Mouse (Mus musculus) monocyte, adult 2 months (primary cell): ENCODE data around the gene Cnih1.
"Not testable (repeated sequence)": the region's sequence is repeated elsewhere in the genome, so short reads cannot be mapped to it uniquely, and the experiment has no call there.

Source experiments
- DNase-seq, 2 experiments: peaks; one replicate each; pipeline ENCODE4 v3.0.0; 2022; ENCODE audit warnings: low spot score in 2 of 2, low read depth in 1 of 2

Cnih1 gene

DNA sequence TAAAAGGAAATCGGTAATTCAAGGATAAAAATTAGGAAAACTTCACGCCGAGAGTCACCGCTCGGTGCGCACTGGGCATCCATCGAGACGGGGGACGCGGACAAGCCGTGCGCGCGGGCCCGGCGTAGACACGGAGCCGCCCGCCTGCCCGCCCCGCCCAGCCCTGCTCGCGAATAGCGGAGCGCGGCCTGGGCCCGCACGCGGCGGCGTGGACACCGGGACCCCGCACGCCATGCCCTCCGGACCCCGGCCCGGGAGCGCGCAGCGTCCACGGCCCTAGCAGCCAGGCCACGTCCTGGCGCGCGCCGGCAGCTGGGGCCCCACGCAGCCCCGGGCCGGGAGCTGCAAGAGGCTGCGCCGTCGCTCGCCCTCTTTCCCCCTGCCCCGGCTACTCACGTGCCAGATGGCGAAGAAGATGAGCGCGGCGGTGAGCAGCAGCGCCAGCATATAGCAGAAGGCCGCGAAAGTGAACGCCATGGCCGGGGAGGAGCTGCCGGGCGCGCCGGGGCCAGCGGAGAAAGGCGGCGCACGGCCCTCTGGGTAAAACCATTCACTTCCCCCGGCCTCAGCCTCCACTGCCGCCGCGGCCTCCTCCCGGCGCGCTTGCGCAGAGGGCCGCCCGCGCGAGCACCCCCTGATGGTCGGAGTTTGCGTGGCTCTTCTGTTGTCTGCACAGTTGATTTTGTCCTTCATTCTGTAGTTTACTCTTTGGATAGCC, at the start of gene Cnih1:
TSS of gene Cnih1 (minus strand) at position 625 of the 718 bp plus-strand sequence.
- peak; percentile 64 to 82 for DNase-seq

GRCm38 (mm10) chr14:46832354-46833272, 44.4 kb upstream of the Cnih1 start:
- no peak for DNase-seq

- peak; percentile 87 to 89 for DNase-seq
These were observed 43.7 kb upstream of the Cnih1 start, which contains the start of gene Cgrrf1 for GRCm38 (mm10) chr14:46831837-46832333. Gene Cgrrf1 (plus strand): TSS chr14:46832125.

GRCm38 (mm10) chr14:46831295-46831694, 43.1 kb upstream of the Cnih1 start:
- DNase-seq = no peak

DNA sequence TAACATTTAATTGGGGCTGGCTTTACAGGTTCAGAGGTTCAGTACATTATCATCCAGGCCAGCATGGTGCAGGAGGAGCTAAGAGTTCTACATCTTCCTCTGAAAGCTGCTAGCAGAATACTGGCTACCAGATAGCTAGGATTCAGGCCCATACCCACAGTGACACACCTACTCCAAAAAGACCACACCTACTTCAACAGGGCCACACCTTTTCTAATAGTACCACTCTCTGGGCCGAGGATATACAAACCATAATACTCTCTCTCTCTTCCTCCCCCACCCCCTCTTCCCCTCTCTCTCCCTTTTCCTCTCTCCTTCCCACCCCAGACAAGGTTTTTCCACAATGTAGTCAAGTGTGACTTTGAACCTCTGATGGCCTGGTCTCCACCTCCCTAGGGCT, 39.2 kb upstream of the Cnih1 start:
- DNase-seq = no peak

DNA sequence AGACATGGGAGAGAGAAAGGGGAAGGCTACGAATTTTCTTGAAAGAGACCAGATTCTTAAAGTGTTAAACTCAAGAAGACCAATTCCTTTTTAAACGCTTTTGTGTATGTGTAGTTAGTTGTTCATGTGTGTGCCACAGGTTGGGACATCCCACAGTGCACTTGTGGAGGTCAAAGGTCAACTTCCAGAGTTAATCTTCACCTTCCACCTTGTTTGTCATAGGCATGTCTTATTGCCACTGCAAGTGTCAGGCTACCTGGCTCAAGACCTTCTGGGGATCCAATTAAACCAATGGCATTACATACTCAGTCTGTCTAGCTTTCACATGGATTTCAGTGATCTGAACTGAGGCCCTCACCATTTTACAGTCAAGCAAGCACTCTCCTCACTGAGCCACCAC, 35.8 kb upstream of the Cnih1 start:
- no peak for DNase-seq

DNA sequence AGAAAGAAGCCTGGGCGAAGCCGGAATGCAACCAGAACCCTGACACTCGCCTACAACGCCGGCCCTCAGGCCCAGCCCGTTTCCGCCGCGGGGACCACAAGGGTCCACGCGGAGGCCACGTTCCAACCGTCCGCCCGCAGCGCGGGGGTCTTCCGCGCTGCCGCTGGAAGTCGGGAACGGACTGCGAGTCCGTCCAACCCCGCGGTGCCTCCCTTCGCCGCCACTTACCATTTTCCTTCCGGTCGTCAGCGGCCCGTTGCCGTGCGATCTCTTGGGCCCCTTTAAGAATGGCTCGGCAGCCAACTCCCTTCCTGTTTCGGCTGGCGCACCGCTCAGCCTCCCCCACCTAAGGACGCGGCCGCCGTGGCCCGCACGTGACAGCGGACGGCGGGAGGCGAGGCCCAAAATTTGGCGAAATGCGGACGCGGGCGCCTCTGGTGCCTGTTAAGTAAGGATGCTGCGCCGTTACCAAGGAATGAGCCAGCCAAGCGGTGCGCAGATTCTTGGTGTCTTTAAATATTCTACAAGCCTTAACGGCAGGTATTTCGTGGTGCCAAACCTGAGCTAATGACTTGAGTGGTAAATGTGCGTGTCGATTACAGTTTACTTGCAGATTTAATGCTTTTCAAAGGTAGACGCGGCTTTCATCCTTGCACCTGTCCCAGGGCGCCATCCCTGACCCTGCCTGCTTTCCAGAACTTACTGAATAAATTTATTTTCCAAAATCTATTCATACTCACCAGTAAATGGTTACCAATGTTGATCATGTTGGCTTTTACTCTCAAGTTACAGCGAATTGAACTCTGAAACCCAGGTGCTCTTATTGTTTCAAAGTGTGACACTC, 33.9 kb upstream of the Cnih1 start, which contains the start of gene Gmfb:
TSS of gene Gmfb (minus strand) at position 370 of the 844 bp plus-strand sequence.
- peak; percentile 85 to 94 for DNase-seq

- peak in 1 of 2 experiments; percentile 8 for DNase-seq
These were observed 33.2 kb upstream of the Cnih1 start for GRCm38 (mm10) chr14:46821271-46821872.

DNA sequence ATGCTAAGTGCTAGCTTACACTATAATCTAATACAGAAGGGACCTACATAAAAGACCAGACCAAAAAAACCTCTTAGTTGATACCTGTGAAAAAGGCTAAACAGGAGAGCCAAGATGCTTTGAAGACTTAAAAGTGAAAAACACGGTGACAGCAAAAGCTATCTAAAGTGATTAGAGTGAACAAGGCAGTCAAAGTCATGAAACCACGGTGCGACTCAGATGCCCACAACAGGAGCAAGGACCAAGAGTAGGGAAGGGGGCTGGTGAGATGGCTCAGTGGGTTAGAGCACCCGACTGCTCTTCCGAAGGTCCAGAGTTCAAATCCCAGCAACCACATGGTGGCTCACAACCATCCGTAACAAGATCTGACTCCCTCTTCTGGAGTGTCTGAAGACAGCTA, 31.8 kb upstream of the Cnih1 start:
- not testable (repeated sequence) for DNase-seq

DNA sequence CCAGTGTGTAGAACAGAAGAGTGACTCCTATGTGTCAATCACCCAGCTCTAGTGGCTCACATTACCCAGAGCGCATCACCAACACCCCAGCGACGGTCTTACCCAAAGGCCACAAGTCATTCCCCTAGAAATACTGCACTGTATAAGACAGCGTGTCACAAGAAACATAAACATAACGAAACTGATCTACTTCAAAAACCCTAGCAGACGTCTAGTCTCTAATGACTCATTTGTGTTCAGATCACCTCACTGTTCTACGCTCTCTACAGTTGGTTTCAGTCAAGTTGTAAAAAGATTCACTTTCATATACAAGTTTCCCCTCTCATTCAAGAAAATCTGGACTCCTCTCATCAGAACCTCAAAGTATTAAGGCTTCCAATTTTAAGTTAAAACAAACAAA, 30.5 kb upstream of the Cnih1 start:
- DNase-seq = no peak

- no peak for DNase-seq
These were observed 28.9 kb upstream of the Cnih1 start for GRCm38 (mm10) chr14:46816916-46817622.

- no peak for DNase-seq
These were observed 27.4 kb upstream of the Cnih1 start for GRCm38 (mm10) chr14:46815640-46816039.

- DNase-seq = no peak
These were observed 19.7 kb upstream of the Cnih1 start for GRCm38 (mm10) chr14:46807927-46808326.

- no peak for DNase-seq
These were observed 18.0 kb upstream of the Cnih1 start for GRCm38 (mm10) chr14:46806186-46806585.

DNA sequence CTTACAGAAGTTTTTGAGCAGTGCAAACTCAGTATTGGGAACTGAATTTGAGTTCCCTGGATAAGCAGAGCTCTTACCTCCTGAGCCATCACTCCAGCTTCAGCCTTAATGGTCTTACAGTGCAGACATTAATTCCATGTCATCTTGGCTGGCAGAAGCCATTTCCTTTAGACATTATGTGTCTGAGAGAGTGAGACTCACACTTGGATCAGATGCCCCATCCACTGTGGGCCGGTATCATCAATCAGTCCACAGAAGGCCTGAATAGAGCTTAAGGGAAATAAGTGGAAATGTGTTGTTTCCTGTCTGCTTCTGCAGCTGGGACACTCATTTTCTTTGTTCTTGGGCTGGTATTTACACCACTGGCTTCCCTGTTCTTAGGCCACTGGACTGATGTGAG, 15.6 kb upstream of the Cnih1 start:
- no peak for DNase-seq

DNA sequence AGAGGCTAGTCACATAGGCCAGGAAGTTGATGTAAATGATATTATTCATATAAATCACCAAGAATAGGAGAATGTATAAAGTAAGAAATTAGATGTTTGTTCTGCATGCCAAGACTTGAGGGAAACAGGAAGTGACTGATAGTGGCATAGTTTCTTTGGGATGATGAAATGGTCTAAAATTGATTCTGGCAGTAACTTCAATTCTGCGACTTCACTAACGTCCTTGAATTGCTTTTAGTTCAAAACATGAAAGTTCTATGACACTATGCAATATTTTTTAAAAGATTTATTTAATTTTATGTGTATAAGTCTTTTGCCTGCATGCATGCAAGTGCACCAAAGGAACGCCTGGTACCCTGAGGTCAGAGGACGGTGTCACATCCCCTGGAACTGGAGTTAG, 15.0 kb upstream of the Cnih1 start:
- no peak for DNase-seq

DNA sequence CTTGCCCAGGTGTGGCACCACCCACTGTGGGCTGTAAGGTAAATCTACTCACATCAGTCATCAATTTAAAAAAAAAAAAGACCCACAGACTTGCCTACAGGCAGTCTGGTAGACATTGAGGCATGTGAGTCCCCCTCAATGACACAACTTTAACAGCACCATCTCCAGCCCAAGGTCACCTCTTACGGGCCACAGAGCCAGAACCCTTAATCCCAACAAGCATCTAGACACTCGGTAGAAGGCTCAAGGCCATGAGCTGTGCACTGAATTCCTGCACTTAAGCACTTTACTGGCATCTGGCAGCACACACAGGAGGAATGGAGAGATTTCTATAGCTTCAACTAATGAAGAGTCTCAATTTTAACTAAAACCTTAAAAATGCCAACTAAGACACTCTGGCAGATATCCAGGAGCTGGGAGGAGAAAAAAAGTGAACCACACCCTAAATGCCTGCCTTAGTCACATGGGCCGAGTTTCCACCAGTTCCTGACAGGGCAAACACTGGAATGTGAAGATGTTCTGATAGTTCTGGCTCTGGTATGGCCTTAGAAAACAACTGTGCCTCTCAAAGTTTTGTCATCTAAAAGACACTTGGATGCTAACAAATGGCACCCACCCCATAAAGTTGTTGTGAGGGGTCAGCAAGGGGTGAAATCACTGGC, 12.6 kb upstream of the Cnih1 start:
- DNase-seq = no peak

DNA sequence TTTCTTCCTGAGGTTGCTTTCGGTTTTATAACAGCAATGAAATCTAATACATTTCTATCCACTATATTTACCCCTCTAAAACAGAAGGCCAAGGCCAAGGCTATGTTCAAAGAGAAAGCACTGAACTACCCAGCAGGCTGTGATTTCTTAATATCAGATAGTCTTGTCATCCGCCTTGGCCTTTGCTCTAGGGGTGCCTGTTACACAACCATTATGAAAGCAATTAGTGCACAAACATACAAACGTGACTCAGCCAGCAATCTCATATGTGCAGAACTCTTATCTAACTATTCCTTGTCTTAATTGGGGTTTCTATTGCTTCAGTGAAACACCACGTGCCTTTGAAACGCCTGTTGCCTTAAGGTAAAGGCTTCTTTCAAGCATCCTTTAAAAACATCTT, 5.9 kb upstream of the Cnih1 start:
- DNase-seq = no peak

GRCm38 (mm10) chr14:46790723-46791122, 2.5 kb upstream of the Cnih1 start:
- DNase-seq = no peak
